In the genomic region with DNA sequence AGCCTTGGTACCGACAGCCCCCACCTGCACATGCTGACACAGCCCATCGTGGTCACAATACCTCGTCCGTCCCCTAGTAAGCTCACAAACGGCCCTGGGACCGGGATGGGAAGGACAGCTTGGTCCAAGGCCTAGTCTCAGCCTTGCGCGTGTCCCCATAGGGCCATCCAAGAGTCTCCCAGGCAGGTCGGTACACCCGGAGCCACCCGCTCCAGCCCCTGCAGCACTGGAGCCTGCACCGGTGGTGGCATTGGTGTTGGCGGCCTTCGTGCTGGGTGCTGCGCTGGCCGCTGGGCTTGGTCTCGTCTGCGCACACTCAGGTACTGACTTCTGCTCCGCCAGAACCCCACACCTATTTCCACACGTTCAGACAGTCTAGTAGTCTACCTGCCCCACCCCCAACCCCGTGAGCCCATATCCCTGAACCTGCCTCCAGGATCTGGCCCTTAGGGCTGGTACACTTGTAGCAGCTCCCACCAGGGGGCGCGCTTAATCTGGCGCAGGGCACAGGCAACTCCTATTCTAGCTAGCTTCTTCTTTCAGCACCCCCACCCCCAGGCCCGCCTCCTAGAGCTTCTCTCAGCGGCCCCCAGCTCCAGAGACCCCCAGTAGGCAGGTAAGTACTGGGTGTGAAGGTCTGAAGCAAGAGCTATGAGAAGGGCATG, we compare ENCODE assay signal across 7 mouse cellular contexts. TPM values are rescaled to one million over a fixed set of nuclear protein-coding genes. Genes with fewer than 3 reads are reported as not detected.
DNase-seq lines count a peak whose midpoint lies in the region; ATAC-seq lines count a peak whose summit lies in the region.

No protein-coding gene starts in this region.

- no peak overlapping the region for H3K27ac ChIP-seq in intestine, embryonic 15.5 days
- H3K27ac ChIP-seq in midbrain, embryonic 12.5 days (replicated peaks): no peak overlapping the region

- WGBS in intestine, embryonic 15.5 days: 39% methylated on average over 26 of the region's 26 CpGs
- WGBS in midbrain, embryonic 12.5 days: 31% methylated on average over 26 of the region's 26 CpGs

- ATAC-seq in intestine, embryonic 15.5 days: peak; percentile 18; the same call in 1 of the 2 replicates
- peak; percentile 24; the same call in 1 of the 2 replicates for ATAC-seq in midbrain, embryonic 12.5 days (ENCODE audit: low FRiP score, low read depth)

- intact Hi-C loops in left cerebral cortex, postnatal 10 days (cut with DNase I): loop anchor here (5.0 to 10.0 kb wide), 2 partner anchors 72 to 334 kb away; no protein-coding TSS in a partner anchor

- no peak overlapping the region for H3K4me2 ChIP-seq in intestine, embryonic 15.5 days (replicated peaks)
- H3K4me2 ChIP-seq in midbrain, embryonic 12.5 days (replicated peaks): no peak overlapping the region

- H3K36me3 ChIP-seq in intestine, embryonic 15.5 days: peaks cover 33% of the 10 kb centered on the region
- peaks cover 44% of the 10 kb centered on the region for H3K36me3 ChIP-seq in midbrain, embryonic 12.5 days

- H3K27me3 ChIP-seq in intestine, embryonic 15.5 days (replicated peaks): no peaks in the 10 kb centered on the region
- H3K27me3 ChIP-seq in midbrain, embryonic 12.5 days: peaks cover 20% of the 10 kb centered on the region

- DNase-seq in adrenal gland, adult (ENCODE audit: inconsistent age in 2 of 2, low spot score in 1 of 2): peak; percentile 87 to 95
- DNase-seq in cerebellum, postnatal 25 days: peak; percentile 85 to 92
- peak; percentile 78 for DNase-seq in gastrocnemius, adult 18-20 months (ENCODE audit: low spot score)
- DNase-seq in left cerebral cortex, postnatal 10 days (ENCODE audit: extremely low spot score in 1 of 2, low spot score in 2 of 2): peak; percentile 81 to 92
- DNase-seq in spleen, adult 12 weeks (ENCODE audit: low spot score): peak; percentile 70

- no peak overlapping the region for H3K9ac ChIP-seq in intestine, embryonic 15.5 days
- no peak overlapping the region for H3K9ac ChIP-seq in midbrain, embryonic 12.5 days (replicated peaks)

- peaks cover 23% of the 10 kb centered on the region for H3K4me1 ChIP-seq in intestine, embryonic 15.5 days (replicated peaks)
- peaks cover 35% of the 10 kb centered on the region for H3K4me1 ChIP-seq in midbrain, embryonic 12.5 days

- H3K9me3 ChIP-seq in intestine, embryonic 15.5 days: no peaks in the 10 kb centered on the region
- no peaks in the 10 kb centered on the region for H3K9me3 ChIP-seq in midbrain, embryonic 12.5 days

- no peak overlapping the region for H3K4me3 ChIP-seq in intestine, embryonic 15.5 days (replicated peaks)
- H3K4me3 ChIP-seq in midbrain, embryonic 12.5 days: no peak overlapping the region

RNA-seq across cellular contexts. Expression of a gene that starts 2.4 kb away (rescaled TPM):
- 1 to 10 TPM; 1.2 to 1.7 TPM for total RNA-seq in gastrocnemius, adult 18-20 months (2021)
- 2.3 and 3.0 TPM in 2 replicates for polyA plus RNA-seq in intestine, embryonic 15.5 days (2015; fragmentation: Nextera tagmentation; extraction: Ambion mirVana)
- total RNA-seq in left cerebral cortex, postnatal 10 days (2021): 1 to 10 TPM; 8.6 to 8.9 TPM
- polyA plus RNA-seq in midbrain, embryonic 12.5 days (2016; fragmentation: Nextera tagmentation; extraction: Ambion mirVana): 5.0 and 5.3 TPM in 2 replicates

RNA-seq across cellular contexts. Expression of a gene that starts 2.4 kb away (rescaled TPM):
- 10 to 100 TPM; 11.9 to 12.5 TPM for total RNA-seq in gastrocnemius, adult 18-20 months (2021)
- 46.0 and 46.2 TPM in 2 replicates for polyA plus RNA-seq in intestine, embryonic 15.5 days (2015; fragmentation: Nextera tagmentation; extraction: Ambion mirVana)
- total RNA-seq in left cerebral cortex, postnatal 10 days (2021): 10 to 100 TPM; 32.3 to 33.3 TPM
- polyA plus RNA-seq in midbrain, embryonic 12.5 days (2016; fragmentation: Nextera tagmentation; extraction: Ambion mirVana): 61.9 and 63.0 TPM in 2 replicates

RNA-seq across cellular contexts. Expression of a gene that starts 8.6 kb away (rescaled TPM):
- under 1 TPM; 0.37 to 0.69 TPM for total RNA-seq in gastrocnemius, adult 18-20 months (2021)
- polyA plus RNA-seq in intestine, embryonic 15.5 days (2015; fragmentation: Nextera tagmentation; extraction: Ambion mirVana): 63.1 and 63.9 TPM in 2 replicates
- 100 to 1,000 TPM; 508 to 519 TPM for total RNA-seq in left cerebral cortex, postnatal 10 days (2021)
- polyA plus RNA-seq in midbrain, embryonic 12.5 days (2016; fragmentation: Nextera tagmentation; extraction: Ambion mirVana): 170 TPM in 2 replicates

RNA-seq across cellular contexts. Expression of a gene that starts 11.8 kb away (rescaled TPM):
- total RNA-seq in gastrocnemius, adult 18-20 months (2021): under 1 TPM in 1 of 2 experiments, not detected in 1; 0.14 TPM
- polyA plus RNA-seq in intestine, embryonic 15.5 days (2015; fragmentation: Nextera tagmentation; extraction: Ambion mirVana): 0.34 and 0.87 TPM in 2 replicates
- total RNA-seq in left cerebral cortex, postnatal 10 days (2021): 1 to 10 TPM in 1 of 2 experiments, not detected in 1; 1.6 TPM
- 1.5 and 1.6 TPM in 2 replicates for polyA plus RNA-seq in midbrain, embryonic 12.5 days (2016; fragmentation: Nextera tagmentation; extraction: Ambion mirVana)

RNA-seq across cellular contexts. Expression of a gene that starts 11.9 kb away (rescaled TPM):
- 10 to 100 TPM; 80.9 to 90.4 TPM for total RNA-seq in gastrocnemius, adult 18-20 months (2021)
- polyA plus RNA-seq in intestine, embryonic 15.5 days (2015; fragmentation: Nextera tagmentation; extraction: Ambion mirVana): 24.1 and 25.3 TPM in 2 replicates
- total RNA-seq in left cerebral cortex, postnatal 10 days (2021): 10 to 100 TPM; 59.8 to 68.6 TPM
- polyA plus RNA-seq in midbrain, embryonic 12.5 days (2016; fragmentation: Nextera tagmentation; extraction: Ambion mirVana): 45.1 and 48.4 TPM in 2 replicates

Comparison
In these comparisons a context has a peak if more than half of its experiments do, and no peak if none do; other contexts are left out.
1. RNA of a gene that starts 8.6 kb away (total RNA-seq): 508 to 519 TPM in left cerebral cortex, postnatal 10 days; 0.37 to 0.69 TPM in gastrocnemius, adult 18-20 months; every median in the first group is over 100 times any median in the second.
2. Peak in every context shown above with its lines, with median percentiles within 50 percentile points of each other: DNase-seq.